Mouse (Mus musculus) ES-Bruce4 (cell line): ENCODE measurements at regions not wholly inside any gene's neighbourhood (a gene's known extent, or its start where the extent isn't known, plus 50 kb on each side); places are given as distances from the start of the nearest gene placed in this dataset.

Source experiments
- CTCF ChIP-seq: IDR thresholded peaks from one replicate; pipeline ENCODE4 v1.8.1; 2011; ENCODE audit warnings: low read depth, low read length
- EP300 ChIP-seq: IDR thresholded peaks from 2 replicates; pipeline ENCODE4 v1.6.1; 2011; ENCODE audit warnings: low read depth, low read length; ENCODE audit not compliant: insufficient read depth
- POLR2A ChIP-seq: IDR thresholded peaks from one replicate; pipeline ENCODE4 v1.8.1; 2011; ENCODE audit warnings: low read length; ENCODE audit not compliant: insufficient read depth

DNA sequence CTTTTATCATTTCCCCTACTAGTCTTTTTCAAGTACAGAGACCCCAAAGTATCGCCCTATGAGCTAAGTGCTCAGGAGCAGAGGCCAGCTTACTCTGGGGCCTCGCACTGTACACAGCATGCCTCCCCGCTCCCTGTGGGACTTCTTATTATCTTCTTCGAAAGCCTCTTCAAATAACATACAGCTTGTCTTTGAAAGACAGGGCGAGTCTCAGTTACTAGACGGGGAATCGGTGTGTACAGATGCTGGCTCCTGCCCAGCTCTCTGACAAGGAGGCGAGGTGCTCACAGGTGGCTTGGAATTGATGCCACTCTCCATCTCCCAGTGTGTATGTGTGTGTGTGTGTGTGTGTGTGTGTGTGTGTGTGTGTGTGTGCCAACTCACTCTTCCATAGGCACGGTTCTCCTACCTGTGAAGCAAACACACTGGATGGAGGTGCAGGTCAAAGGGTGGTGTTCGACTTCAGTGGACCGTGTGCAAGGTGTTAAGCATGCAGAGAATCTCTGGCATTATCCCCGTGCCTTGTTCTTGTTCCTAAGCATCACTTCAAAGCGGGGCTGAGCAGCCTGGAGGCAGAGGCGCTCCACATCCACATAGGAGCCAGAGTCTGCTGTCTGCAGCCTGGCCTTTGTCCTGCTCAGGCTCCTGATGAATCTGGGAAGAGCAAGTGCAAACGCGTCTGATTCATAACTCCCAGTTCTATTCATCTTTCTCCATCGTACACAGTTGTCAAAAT is 106.8 kb downstream of the Sec31a start:
- no peak for TF ChIP-seq CTCF
- TF ChIP-seq POLR2A = no peak
- TF ChIP-seq EP300 = no peak
